Mouse (Mus musculus): ENCODE results near the gene Muc2.

- no peak for TF ChIP-seq POLR2A (IDR thresholded peaks at IDR 0.05; ENCODE audit: control insufficient read depth, extremely low read depth, insufficient read depth, low read length, poor library complexity)
- TF ChIP-seq CTCF (IDR thresholded peaks at IDR 0.05; ENCODE audit: borderline replicate concordance, control insufficient read depth, extremely low read depth, insufficient read depth, low read length, poor library complexity) = no peak
These were observed 11.2 kb upstream of the Muc2 start for GRCm38 (mm10) chr7:141678922-141679321.

Measured in thymus, adult 2 months (tissue).